Mouse (Mus musculus): ENCODE measurements at regions not wholly inside any gene's neighbourhood (a gene's known extent, or its start where the extent isn't known, plus 50 kb on each side); places are given as distances from the start of the nearest gene placed in this dataset.

DNA sequence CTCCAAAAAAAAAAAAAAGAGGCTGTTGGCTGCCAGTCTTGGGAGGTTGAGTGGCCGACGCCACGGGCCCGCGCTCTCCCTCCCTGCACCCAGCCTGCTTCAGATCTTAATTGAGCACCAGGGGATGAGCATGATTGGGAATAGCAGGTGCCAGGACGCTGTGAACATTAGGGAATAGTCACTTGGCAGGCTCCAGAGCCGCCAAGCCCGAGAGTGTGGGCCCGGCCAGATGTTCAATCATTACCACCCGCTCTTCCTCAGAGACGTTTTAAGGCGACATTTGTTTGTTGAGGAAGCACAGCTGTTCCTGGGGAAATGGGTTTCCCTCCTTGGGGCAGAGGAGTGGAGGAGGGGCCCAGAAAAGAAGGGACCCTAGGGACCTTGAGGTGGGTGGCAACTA, 94.0 kb upstream of the Smad3 start:
- DNase-seq (ENCODE audit: low spot score in 2 of 2), result peak; percentile 42 to 61

DNA sequence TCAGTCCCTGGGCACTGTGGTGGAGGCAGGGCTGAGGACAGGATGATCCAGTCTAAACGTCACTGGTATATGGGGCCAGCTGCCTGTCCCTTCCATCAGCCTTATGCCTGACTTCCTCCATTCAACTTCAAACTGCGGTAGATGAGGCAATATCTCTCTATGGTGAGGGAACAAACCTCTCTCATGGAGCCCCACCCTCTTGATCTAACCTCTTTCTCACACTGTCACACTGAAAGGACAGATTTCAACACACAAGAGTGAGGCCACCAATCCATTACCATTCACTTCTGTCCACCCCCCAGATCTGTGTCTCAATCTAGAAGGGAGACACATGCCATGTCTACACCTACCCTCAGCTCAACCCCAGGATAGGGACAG, 92.5 kb upstream of the Smad3 start:
- DNase-seq (ENCODE audit: low spot score in 2 of 2), result no peak

DNA sequence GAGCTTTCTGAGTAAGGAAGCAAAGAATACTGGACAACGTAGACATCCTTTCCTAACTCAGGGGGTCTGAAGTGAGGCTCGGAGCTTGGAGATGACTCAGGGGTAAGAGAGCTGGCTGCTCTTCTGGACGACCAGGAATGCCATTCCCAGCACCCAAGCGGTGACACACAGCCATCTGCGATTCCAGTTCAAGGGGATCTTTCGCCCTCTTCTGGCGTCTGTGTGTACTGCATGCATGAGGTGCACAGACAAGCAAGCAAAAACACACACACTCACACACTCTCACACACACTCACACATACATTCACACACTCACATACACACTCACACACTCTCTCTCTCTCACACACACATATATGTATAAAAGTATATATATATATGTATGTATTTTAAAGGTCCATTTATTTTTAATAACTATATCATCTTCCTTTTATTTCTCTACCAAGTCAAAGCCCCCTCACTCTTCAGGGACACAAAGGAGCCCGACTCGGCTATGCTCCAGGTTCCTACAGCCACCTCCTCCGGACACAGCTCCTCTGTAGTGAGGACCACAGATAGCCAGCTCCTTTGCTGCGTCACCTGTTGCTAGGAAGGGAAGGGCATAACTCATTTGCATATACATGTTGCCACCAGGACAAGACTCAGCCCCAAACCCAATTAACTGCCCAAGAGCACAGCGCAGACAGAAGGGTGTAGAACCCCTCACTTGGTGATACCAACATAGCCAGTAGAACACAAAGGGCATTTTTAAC, 91.9 kb upstream of the Smad3 start:
- no peak for DNase-seq (ENCODE audit: low spot score in 2 of 2)

DNA sequence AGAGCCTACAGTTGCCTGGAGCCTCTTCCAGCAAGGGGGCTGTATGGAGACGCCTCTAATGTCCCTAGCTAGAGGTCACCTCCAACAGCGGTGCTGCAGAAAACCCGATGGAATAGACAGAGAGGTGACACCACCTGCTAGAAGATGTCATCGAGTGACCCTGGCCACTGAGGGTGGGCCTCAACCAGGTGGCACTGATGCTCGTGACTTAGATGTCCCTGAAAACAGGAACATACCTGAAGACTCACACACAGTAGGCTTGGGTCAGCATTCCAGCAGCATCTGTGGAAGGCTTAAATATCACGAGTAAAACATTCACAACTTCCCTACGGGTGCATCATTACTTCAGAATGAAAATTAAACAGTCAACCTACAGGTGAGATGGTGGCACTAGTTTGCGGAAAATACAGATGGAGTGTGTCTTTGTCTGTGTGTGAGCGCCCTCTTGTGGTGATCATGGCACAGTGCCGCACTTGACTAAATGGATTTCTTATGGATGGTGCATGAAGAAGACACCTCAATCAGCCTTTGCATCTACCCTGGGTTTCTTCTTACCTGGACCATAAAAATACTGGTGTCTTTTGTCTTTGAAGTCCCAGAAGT, 86.2 kb upstream of the Smad3 start:
- DNase-seq (ENCODE audit: low spot score in 2 of 2), result peak; percentile 55 to 82

DNA sequence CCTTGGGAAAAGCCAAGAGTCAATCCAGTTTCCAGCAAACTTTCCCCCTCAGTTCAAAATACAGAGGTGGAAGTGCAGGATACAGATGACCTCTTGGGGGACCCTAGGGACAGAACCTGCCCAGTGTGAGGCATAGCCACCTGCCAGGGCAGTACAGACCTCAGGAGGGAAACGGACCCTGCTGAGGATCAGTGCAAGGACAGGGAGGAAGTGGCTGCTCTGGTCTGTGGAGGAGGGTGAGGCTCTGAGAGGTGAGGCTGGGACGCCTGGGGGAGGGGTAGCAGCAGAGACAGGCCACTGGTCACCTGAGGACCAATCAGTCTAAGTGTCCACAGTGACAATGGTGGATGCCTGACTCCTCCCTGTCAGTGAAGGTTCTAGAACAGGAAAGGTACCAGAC, 85.6 kb upstream of the Smad3 start:
- DNase-seq (ENCODE audit: low spot score in 2 of 2), result no peak

DNA sequence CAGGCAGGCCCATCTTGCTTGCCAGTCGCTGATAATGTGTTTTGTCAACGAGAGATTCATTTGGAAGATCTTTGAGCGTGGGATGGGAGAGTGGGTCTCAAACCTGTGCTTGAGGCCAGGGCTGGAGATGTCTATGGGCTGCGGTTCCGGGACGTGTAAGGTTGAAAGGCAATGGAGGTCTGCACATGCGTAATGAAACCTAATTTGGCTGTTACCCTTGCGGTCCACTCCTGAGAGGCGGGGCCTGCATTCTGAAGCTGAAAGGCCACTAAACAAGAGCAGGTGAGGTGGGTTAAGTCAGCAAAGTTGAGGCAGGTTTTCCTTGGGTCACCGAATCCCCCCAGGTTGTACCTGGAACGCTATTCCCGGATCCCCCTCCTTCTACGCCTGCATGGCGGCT, 83.3 kb upstream of the Smad3 start:
- DNase-seq (ENCODE audit: low spot score in 2 of 2), result no peak

DNA sequence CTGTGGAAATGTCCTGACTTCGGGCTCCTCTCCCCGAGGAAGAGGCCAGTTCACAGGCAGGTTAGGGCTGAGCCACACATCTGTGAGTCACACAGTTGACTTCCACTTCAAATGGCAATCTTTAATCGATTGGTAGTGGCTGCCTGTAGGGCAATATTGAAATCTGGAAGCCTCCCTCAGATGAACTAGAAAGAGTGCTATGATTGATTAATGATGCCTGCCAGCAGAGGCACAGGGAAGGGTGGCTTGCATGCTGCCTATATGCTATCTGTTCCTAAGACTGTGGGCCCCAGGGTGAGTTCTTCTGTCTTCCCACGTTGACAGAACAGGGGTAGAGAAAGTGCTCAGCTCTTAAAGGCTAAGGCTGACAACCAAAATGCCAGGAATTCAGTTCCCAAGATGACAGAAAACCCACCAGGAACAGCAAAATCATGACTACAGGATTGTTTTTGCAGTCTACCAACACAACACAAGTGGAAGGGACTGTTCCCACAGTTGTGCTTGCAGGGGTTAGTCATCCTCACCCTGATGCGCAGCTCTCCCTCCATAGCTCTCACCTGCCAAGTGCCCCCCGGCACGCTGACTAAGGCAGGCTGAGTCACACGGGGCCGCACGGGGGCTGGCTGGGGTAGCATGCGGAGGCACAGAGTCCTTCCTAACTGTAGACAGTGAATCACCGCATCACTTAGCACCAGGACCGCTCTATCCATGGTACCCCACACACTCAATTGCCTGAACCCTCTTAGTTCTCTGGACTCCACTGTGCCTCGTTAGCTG, 81.4 kb upstream of the Smad3 start:
- no peak for DNase-seq (ENCODE audit: low spot score in 2 of 2)

DNA sequence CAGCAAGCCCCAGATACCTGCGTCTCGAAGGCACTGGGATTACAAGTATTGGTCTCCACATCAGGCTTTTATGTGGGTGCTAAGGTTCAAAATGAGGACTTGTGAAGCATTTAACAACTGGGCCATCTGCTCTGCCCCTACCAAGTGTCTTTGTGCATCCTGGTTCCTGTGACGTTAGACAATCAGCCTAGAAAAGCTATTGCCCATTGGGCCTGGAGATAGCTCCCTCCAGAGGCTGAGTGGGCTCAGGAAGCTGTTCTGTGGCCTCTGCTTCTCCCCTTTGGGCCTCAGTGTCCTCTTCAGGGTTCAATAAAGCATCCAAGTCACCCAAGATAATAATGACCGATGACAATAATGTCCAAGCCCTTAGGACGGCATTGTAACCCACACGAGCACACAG, 79.8 kb upstream of the Smad3 start:
- peak in 1 of 2 experiments; percentile 27 for DNase-seq (ENCODE audit: low spot score in 2 of 2)

DNA sequence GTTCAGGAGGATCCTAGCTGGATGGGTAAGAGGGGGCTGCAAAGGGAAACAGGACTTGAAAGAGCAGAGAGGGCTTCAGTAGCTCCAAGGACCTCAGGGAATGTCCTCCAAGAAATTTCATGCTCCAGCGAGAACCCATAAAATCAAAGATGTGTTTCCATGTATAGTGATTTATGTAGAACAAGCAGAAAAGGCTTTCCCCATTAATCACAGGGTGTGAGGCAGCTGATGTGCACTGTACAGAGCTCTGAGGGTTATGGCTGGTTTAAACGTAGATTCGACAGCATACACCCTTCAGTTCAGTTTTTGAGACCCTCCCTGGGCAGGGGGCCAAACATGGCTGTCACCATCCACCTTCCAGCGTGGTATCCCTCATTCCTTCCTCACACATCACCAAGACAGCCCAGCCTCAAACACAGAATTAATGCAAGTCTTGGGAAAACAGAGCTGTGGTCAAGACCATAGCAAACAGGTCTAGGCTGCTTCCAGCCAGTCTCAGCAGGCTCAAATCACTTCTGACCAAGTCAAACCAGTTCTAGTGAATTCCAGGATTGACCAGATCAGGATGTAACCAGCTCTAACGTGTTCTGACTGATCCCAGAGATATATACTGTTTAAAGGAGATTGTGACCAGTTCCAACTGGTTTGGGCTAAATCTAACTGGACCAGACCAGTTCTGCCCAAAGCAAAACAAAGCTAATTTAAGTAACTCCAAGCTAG, 78.9 kb upstream of the Smad3 start:
- DNase-seq (ENCODE audit: low spot score in 2 of 2), result no peak

DNA sequence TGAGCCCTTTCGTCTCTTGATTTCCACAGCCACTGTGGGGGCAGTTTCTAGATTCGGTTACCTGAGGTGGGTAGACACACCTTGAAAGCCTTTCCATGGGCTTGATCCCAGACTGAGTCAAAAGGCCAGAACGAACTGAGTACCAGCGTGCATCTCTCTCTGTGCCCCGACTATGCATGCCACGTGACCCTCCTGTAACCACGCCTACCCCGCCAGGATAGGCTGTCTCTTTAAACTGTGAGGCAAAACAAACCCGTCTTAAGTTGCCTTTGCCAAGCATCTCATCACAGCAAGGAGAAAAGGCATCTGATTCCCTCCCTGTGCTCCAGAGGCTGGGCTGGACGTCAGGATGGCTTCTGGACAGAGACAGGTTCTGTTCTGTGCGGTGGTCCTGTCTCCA, 78.2 kb upstream of the Smad3 start:
- no peak for DNase-seq (ENCODE audit: low spot score in 2 of 2)

DNA sequence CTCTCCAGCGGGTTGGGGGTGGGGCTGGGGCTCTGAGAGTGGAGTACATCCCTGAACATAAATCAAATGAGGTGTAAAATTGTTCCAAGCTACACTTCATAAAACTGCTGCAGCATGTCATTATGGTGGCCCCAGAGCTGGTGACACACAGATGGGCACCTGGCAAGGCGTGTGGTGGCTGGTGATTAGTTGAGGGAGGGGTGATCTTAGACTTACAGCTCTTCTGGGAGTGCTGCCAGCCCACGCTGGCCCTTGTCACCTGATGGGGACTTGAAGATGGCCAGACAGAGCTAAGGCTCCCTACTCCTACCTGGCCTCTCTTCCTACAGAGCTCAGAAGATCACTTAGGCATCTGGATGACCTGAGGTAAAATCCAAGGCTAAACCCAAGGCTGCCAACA, 76.6 kb upstream of the Smad3 start:
- no peak for DNase-seq (ENCODE audit: low spot score in 2 of 2)

DNA sequence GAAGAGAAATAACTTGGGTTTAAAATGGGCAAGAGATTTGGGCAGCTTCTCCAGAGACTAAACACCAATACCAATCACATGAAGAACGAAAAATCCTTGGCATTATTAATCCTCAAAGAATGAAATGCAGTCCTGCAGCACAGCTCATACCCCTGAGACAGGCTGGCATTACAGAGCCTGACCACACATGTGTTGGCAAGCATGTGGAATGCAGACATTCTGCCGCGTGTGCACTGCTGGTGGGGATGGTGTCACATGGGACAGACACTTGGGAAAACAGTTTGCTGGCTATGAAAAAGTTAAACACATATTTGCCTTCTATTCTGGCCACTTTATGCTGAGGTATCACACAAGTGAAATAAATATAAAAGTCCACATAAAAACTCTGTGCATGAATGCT, 60.4 kb upstream of the Smad3 start:
- DNase-seq (ENCODE audit: low spot score in 2 of 2), result no peak

DNA sequence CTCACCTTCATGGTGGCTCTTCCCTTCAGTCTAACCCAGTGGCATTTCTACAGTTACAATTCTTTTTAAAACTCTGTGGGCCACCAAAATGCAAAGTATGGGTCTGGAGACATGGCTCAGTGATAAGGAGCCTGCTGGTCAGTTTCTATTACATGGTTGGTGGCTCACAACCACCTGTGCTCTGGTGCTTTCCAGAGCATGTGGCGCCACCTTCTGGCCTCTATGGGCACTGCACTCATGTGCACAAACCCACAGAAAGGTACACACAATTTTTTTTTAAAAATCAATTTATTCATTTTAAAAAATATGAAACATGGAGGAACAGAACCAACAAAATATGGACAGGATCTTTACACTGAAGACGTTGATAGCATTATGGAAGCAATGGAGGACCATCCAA, 58.7 kb upstream of the Smad3 start:
- no peak for DNase-seq (ENCODE audit: low spot score in 2 of 2)

DNA sequence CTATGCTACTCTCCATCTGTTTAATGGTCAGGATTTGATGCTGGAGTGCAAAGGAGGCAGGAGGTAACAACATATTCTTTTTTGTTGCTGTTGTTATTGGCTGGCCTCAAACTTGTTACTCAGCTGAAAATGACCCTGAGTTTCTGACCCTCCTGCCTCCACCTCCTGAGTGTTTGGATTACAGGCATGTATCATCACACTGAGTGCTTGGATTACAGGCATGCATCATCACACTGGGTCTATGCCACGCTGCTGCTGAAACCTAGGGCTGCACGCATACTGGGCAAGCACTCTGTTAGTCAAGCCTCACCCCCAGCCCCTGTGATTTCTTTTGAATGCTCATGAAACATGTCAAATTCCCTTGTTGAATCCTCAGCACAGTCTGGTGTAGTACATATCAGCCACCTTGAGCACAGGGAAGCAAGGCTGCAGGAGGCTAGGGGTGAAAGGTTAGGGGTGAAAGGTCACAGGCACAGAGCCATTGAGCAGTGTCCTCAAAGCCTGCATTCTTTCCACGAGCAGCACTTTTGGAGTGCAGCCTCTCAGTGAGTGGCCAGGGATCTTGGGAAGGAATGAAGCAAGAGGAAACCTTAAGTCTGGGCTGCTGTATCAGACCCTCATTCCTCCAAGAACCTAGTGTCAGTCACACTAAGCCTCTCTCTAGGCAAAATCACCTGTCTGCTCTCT, 52.2 kb upstream of the Smad3 start:
- no peak for DNase-seq (ENCODE audit: low spot score in 2 of 2)
